Mouse (Mus musculus): ENCODE data around the gene Gch1.

Gene Gch1

GRCm38 (mm10) chr14:47188848-47189634 lies at the start of gene Gch1:
Gene Gch1 (minus strand): TSS chr14:47189413.
- DNase-seq: peak; percentile 81 to 85

- no peak for DNase-seq
Measured at GRCm38 (mm10) chr14:47237286-47237685, 48.1 kb upstream of the Gch1 start.

- DNase-seq: no peak
Measured at GRCm38 (mm10) chr14:47236491-47236890, 47.3 kb upstream of the Gch1 start.

- DNase-seq: no peak
Measured at GRCm38 (mm10) chr14:47234526-47235250, 45.5 kb upstream of the Gch1 start.

GRCm38 (mm10) chr14:47234032-47234431 lies 44.8 kb upstream of the Gch1 start:
- DNase-seq: no peak

- no peak for DNase-seq
Measured at GRCm38 (mm10) chr14:47233602-47234001, 44.4 kb upstream of the Gch1 start.

GRCm38 (mm10) chr14:47229796-47230376 lies 40.7 kb upstream of the Gch1 start:
- DNase-seq: no peak

GRCm38 (mm10) chr14:47225931-47226330 lies 36.7 kb upstream of the Gch1 start:
- no peak for DNase-seq

- DNase-seq: peak; percentile 4 to 15
Measured at GRCm38 (mm10) chr14:47224476-47225325, 35.5 kb upstream of the Gch1 start.

GRCm38 (mm10) chr14:47222631-47223450 lies 33.6 kb upstream of the Gch1 start:
- DNase-seq: peak in 1 of 2 experiments; percentile 19

- DNase-seq: no peak
Measured at GRCm38 (mm10) chr14:47221567-47221966, 32.4 kb upstream of the Gch1 start.

- DNase-seq: no peak
Measured at GRCm38 (mm10) chr14:47220231-47221025, 31.2 kb upstream of the Gch1 start.

GRCm38 (mm10) chr14:47218766-47219606 lies 29.8 kb upstream of the Gch1 start:
- no peak for DNase-seq

- DNase-seq: no peak
Measured at GRCm38 (mm10) chr14:47216541-47216940, 27.3 kb upstream of the Gch1 start.

GRCm38 (mm10) chr14:47214367-47214766 lies 25.2 kb upstream of the Gch1 start:
- no peak for DNase-seq

GRCm38 (mm10) chr14:47213305-47213704 lies 24.1 kb upstream of the Gch1 start:
- no peak for DNase-seq

- DNase-seq: no peak
Measured at GRCm38 (mm10) chr14:47209669-47210164, 20.5 kb upstream of the Gch1 start.

GRCm38 (mm10) chr14:47208564-47209493 lies 19.6 kb upstream of the Gch1 start:
- no peak for DNase-seq

GRCm38 (mm10) chr14:47206601-47207000 lies 17.4 kb upstream of the Gch1 start:
- DNase-seq: no peak

All from kidney, postnatal 4 days (tissue).